Mouse (Mus musculus) right cerebral cortex, postnatal 10 days (tissue): ENCODE data around the gene Fos.
A peak's percentile ranks its signal among the peaks of the same experiment; 100 is the strongest.

ENCODE experiments used
- DNase-seq, 2 experiments: peaks; one replicate each; pipeline ENCODE4 v3.0.0; 2021; ENCODE audit warnings: low spot score in 2 of 2

Gene Fos

DNA sequence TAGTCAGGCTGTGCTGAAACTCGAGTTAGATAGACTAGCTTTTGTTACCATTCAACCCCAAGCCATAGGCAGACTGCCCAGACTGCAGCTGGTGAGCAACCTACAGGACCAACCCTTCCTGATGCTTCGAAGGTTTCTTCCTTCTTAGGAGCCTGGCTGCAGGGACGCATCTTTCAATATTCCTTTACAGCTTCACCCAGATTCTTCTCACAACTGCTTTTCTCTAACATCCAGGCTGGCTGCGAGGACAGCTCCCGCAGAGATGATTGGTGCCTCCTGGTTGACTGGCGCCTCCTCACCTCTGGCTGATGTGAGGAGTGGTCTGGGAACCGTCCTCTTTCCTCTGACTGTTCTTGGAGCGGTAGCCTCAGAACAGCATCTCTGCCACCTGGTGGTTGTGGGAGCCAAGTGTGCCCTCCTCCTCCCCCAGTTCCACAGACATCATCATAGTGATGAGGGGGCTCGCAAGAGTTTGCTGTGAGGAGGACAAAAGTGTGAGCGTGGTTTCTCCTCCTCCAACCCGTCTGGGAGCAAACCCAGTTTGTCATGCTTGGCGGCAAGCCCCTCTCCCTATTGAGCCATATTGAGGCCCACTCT, 14.0 kb downstream of the Fos start:
- DNase-seq, result peak; percentile 81 to 85

DNA sequence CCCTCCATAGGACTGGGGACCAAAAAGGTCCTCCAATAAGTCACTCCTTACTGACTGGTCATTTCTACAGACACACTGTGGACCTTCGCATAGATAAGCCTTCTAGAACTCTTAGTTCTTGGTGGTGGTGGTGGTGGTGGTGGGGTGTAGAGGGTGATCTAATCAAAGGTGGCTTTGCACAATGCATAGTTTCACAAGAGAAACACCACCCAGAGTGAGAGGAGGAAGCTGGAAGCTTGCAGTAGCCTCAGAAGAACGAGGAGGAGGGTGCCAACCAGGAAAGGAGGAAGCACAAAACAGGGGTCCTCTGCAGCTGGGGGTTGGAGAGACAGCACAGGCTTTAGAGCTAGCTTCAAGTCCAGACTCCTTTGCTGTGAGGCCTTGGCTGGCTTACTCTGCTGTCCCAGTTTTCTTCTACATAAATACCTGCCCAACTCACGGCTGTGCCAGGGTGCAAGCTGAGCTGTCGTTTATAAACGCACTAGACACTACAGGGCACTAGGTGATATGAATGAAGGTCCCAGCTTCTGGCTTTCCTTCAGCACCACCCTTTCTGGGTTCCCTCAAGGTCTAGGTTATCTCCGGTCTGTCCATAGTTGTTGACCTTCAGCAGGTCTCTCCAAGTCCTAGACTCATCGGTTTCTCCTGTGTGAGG, 15.7 kb downstream of the Fos start:
- no peak for DNase-seq

DNA sequence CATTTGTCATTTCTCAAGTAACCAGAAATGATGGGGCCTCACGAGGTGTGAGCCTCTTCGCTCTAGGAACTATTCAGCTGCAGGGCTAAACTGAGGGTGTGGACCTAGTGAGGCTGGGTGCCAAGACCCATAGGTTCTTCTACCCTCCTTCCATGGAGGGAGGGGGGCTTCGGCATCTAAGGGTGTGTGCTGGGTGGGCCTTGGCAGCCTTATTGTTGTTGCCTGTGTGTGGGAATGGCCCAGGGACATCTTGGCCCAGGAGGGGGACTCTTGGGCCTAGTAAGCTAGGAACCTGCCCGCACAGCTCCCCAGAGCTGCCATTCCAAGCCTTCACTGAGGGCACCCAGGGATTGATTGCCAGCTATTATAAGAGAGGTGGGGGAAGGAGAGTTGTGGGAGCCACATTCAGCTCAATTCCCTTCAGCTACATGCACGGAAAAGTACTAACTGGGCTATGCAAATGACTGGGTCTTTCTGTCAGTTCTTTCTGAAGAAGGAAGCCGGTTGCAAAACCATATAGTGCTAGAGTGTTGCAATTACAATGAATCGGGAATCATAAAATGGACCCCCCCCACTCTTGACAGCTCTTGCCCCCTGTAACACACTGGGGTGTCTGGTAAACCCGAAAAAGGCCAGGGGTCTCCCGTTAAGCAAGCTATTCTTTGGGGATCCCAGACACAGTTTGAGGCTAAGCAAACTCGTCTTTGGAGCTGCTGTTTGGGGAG, 16.6 kb downstream of the Fos start:
- DNase-seq, result no peak

GRCm38 (mm10) chr12:85490991-85491390, 17.3 kb downstream of the Fos start:
- DNase-seq, result no peak

- DNase-seq, result peak; percentile 77 to 82
Observed at GRCm38 (mm10) chr12:85492084-85492645, 18.5 kb downstream of the Fos start.

DNA sequence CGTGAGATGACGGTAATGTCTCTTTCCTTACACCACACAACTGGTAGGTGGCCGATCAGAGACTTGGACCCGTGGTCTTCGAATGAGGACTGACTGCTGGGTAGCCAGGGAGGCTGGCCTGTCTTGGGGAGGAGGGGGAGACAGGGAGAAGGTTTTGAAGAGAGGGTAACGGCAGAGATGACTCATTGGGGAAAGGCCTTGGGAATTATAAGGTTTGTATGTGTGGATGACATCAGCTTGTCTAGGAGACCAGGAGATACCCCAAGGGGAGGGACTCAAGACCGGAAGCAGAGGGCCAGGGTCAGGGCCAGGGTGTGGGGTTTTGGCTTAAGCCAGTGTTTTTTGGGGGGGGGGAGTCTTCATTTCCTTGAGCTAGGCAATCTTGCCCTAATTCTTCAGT, 22.6 kb downstream of the Fos start:
- DNase-seq, result no peak

DNA sequence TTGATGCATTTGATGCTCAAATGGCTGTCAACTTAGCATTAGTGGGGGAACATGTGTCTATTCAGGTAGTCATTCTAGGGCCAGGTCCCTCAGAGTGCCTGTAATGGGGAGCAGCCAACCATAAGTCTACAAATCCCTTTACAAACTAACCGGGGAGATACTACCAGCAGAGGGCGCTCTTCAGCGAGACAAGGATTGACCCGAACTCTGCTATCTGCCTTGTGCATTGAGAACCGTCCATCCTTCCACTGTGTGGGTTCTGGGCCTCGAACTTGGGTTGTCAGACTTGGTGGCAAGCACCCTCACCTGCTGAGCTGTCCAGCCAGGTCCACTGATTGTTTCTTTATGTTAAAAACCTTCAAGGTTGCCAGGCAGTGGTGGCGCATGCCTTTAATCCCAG, 23.1 kb downstream of the Fos start:
- DNase-seq, result peak in 1 of 2 experiments; percentile 81

GRCm38 (mm10) chr12:85497310-85498135, 23.8 kb downstream of the Fos start:
- no peak for DNase-seq

- no peak for DNase-seq
Observed at GRCm38 (mm10) chr12:85499001-85499400, 25.3 kb downstream of the Fos start.

DNA sequence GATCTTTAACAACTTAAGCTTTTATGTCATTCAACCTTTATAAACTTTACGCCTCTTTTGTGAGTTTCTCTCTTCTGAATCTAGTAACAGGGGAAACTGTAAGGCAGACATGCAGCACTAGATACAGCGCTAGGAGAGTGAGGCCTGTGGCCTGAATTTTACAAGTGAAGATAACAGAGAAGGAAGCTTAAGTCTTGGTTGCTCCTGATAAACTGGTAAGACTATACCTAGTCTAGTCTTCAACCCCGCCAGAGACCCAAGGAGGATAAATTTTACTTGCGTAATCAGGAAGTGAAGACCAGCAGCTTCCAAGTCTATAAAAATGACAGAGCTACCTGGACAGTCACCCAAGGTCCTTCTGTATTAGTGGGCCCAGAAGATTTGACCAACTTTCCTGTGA, 29.0 kb downstream of the Fos start:
- no peak for DNase-seq

GRCm38 (mm10) chr12:85508235-85508634, 34.5 kb downstream of the Fos start:
- DNase-seq, result peak in 1 of 2 experiments; percentile 34

GRCm38 (mm10) chr12:85510013-85510412, 36.3 kb downstream of the Fos start:
- no peak for DNase-seq

- no peak for DNase-seq
Observed at GRCm38 (mm10) chr12:85513789-85514447, 40.2 kb downstream of the Fos start.

- DNase-seq, result no peak
Observed at GRCm38 (mm10) chr12:85514958-85515357, 41.3 kb downstream of the Fos start.

GRCm38 (mm10) chr12:85515865-85516264, 42.2 kb downstream of the Fos start:
- no peak for DNase-seq

GRCm38 (mm10) chr12:85517339-85517738, 43.6 kb downstream of the Fos start:
- no peak for DNase-seq

- no peak for DNase-seq
Observed at GRCm38 (mm10) chr12:85518009-85518408, 44.3 kb downstream of the Fos start.

DNA sequence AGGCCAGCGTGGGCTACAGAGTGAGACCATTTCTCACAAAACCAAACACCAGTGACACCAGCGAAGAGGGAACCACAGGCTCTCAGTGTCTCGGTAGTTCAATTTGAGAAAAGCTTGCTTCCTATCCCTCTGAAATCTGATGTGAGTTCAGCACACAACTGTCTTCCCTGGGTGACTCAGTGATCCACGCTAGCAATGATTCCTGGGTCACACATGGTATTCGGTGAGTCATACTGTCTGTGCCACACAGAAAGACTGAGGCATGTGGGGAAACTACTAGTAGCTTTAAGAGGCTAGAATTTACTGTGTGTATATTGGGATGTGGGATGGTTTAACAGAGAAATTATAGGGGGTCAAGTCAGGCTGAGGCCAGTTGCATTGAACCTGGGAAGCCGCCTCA, 45.9 kb downstream of the Fos start:
- DNase-seq, result no peak

DNA sequence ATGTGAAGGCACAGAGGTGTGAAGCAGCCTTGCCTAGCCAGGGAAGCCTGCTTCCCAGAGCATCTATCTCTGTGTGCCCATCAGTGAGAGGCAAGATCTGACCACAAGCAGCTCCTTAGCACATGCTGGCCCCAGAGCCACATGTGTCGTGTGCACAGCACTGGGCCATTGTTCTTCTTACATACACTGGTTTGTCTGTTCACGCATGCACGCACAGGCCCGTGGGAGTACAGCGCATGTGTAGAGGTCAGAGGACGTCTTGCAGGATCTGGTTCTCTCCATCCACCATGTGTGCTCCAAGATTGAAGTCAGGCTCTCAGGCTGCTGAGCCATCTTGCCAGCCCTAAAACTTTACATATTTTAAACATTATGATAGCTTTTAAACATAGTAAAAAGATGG, 47.4 kb downstream of the Fos start:
- no peak for DNase-seq

DNA sequence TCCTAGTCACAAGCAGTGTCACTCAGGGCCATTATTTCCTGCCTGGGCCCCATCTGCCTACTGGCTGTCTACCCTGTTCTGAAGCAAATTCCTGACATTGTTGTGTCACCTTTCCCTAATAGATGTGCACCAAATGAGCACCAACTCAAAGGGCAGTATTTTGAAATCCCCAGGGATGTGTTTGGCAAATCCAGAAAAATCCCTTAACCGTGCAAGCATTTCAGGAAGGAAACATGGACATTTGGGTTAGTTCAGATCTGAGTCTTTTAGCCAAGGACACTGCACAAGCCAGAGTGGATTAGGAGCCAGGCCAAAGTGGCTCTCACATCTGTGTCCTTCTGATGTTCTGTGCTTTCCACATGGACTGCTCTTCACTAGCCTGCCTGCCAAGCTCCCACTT, 48.0 kb downstream of the Fos start:
- DNase-seq, result no peak

- no peak for DNase-seq
Observed at GRCm38 (mm10) chr12:85522631-85523388, 49.1 kb downstream of the Fos start.
